Mouse (Mus musculus) heart, adult 2 months (tissue): Measurements from ENCODE around the gene Trim27. TPM values are rescaled to one million over a fixed set of nuclear protein-coding genes. Genes with fewer than 3 reads are reported as not detected.

Experiments
- DNase-seq, 2 experiments: peaks; one replicate each; pipeline ENCODE4 v3.0.0; 2021
- H3K27ac ChIP-seq: fragments of 200-600 bp; 2 replicates; pipeline ENCODE4 v1.8.1; 2022
- H3K27me3 ChIP-seq: fragments of 200-500 bp; 2 replicates; pipeline ENCODE4 v1.6.1; 2012; ENCODE audit warnings: mild to moderate bottlenecking, low read length, inconsistent platforms, mixed read lengths; ENCODE audit not compliant: control insufficient read depth, insufficient read depth
- H3K36me3 ChIP-seq: fragments of 200-500 bp; 2 replicates; pipeline ENCODE4 v1.6.1; 2012; ENCODE audit warnings: low read length, inconsistent platforms; ENCODE audit not compliant: control insufficient read depth, insufficient read depth
- H3K4me1 ChIP-seq: fragments of 200-500 bp; 2 replicates; pipeline ENCODE4 v1.6.1; 2011; ENCODE audit warnings: low read length; ENCODE audit not compliant: control insufficient read depth, insufficient read depth
- H3K4me3 ChIP-seq: fragments of 200-600 bp; 2 replicates; pipeline ENCODE4 v1.8.1; 2022
- H3K79me2 ChIP-seq: fragments of 200-500 bp; replicated peaks from 2 replicates; pipeline ENCODE4 v1.6.1; 2012; ENCODE audit warnings: mild to moderate bottlenecking, inconsistent platforms, low read length, moderate library complexity, mixed read lengths; ENCODE audit not compliant: control insufficient read depth, insufficient read depth
- H3K9ac ChIP-seq: fragments of 200-500 bp; 2 replicates; pipeline ENCODE4 v1.6.1; 2012; ENCODE audit warnings: low read depth, mild to moderate bottlenecking, control low read depth, inconsistent platforms, low read length, mixed read lengths
- CTCF ChIP-seq: fragments of 200-600 bp; IDR thresholded peaks from 2 replicates; pipeline ENCODE4 v1.8.1; 2022; ENCODE audit warnings: antibody characterized with exemption, mild to moderate bottlenecking, moderate library complexity
- EP300 ChIP-seq: fragments of 200-500 bp; IDR thresholded peaks from 2 replicates; pipeline ENCODE4 v1.6.1; 2011; ENCODE audit warnings: low read depth, low read length, control low read depth; ENCODE audit not compliant: insufficient read depth
- POLR2A ChIP-seq: fragments of 200-500 bp; IDR thresholded peaks from 2 replicates; pipeline ENCODE4 v1.6.1; 2011; ENCODE audit warnings: mild to moderate bottlenecking, low read depth, low read length, control low read depth; ENCODE audit not compliant: insufficient read depth
- WGBS: fragments of 180-500 bp; shearing (Covaris S2); methylation state at CpG from one replicate; pipeline ENCODE4 v1.1.7; 2018; 5-methylcytosine and 5-hydroxymethylcytosine counted together
- intact Hi-C: fragments of 180-260 bp; cut with DNase I; formaldehyde crosslinking; loops from one replicate; pipeline ENCODE4 v1.15.1; 2025
- polyA plus RNA-seq: library from polyadenylated mRNA; depleted of rRNA; stranded (reverse); fragments of >200 nt; gene quantifications from 2 replicates; pipeline ENCODE4 v1.2.3, GENCODE M21; 2012
- total RNA-seq, 2 experiments: library from RNA; stranded (reverse); gene quantifications; 2 replicates each; pipeline ENCODE4 v1.2.3; 2021

The Trim27 gene
- total and polyA plus RNA-seq, 3 experiments: 13.5 to 19.8 (median 18.8) TPM

GRCm38 (mm10) chr13:21170431-21171155 lies 8.7 kb upstream of the Trim27 start:
- TF ChIP-seq CTCF (no peak), POLR2A (no peak), EP300 (no peak)
- H3K36me3 ChIP-seq: no peaks in the 10 kb centered on the region
- no peaks in the 10 kb centered on the region for H3K27me3 ChIP-seq
- 77% methylated on average over 17 of the region's 17 CpGs for WGBS
- no peak overlapping the region for H3K27ac ChIP-seq
- H3K4me3 ChIP-seq: no peak overlapping the region; the same call in 1 of the 2 replicates
- intact Hi-C loops: loop anchor here (2.0 to 10.0 kb wide), 5 partner anchors 107 to 1076 kb away; partner anchors contain the start of genes Elmo1 and Zscan26
- no peak for DNase-seq
- H3K4me1 ChIP-seq: no peaks in the 10 kb centered on the region; the same call in 1 of the 2 replicates
- no peak overlapping the region for H3K9ac ChIP-seq
- no peaks in the 10 kb centered on the region for H3K79me2 ChIP-seq

GRCm38 (mm10) chr13:21171156-21171530 lies 8.1 kb upstream of the Trim27 start:
- DNase-seq: no peak
- intact Hi-C loops: loop anchor here (2.0 to 10.0 kb wide), 5 partner anchors 106 to 1076 kb away; partner anchors contain the start of genes Elmo1 and Zscan26
- Histone ChIP-seq H3K27ac (no peak overlapping the region), H3K4me3 (no peak overlapping the region), H3K36me3 (no peaks in the 10 kb centered on the region), H3K79me2 (no peaks in the 10 kb centered on the region), H3K4me1 (no peaks in the 10 kb centered on the region; the same call in 1 of the 2 replicates), H3K27me3 (no peaks in the 10 kb centered on the region), H3K9ac (no peak overlapping the region)
- TF ChIP-seq EP300 (no peak), POLR2A (no peak), CTCF (no peak)
- WGBS: 26% methylated on average over 15 of the region's 15 CpGs

- no peak overlapping the region for H3K27ac ChIP-seq
- H3K4me1 ChIP-seq: no peaks in the 10 kb centered on the region; the same call in 1 of the 2 replicates
- no peaks in the 10 kb centered on the region for H3K36me3 ChIP-seq
- WGBS: 3% methylated on average over 12 of the region's 12 CpGs
- H3K79me2 ChIP-seq: no peaks in the 10 kb centered on the region
- DNase-seq: peak in 1 of 2 experiments; percentile 26
- H3K9ac ChIP-seq: no peak overlapping the region
- H3K4me3 ChIP-seq: peak overlapping the region; percentile 43
- TF ChIP-seq CTCF: peak; percentile 34
- no peak for TF ChIP-seq POLR2A
- no peak for TF ChIP-seq EP300
- no peaks in the 10 kb centered on the region for H3K27me3 ChIP-seq
- intact Hi-C loops: loop anchor here (2.0 to 10.0 kb wide), 7 partner anchors 29 to 1077 kb away; partner anchors contain the start of genes Elmo1 and Zscan26
Measured at GRCm38 (mm10) chr13:21171600-21172150, 7.6 kb upstream of the Trim27 start.

GRCm38 (mm10) chr13:21172241-21173027 lies 6.8 kb upstream of the Trim27 start:
- DNase-seq: peak; percentile 75 to 77
- 1% methylated on average over 16 of the region's 16 CpGs for WGBS
- H3K4me3 ChIP-seq: peak overlapping the region; percentile 43
- H3K27me3 ChIP-seq: no peaks in the 10 kb centered on the region
- TF ChIP-seq EP300 (peak; percentile 77; the same call in 1 of the 2 replicates), CTCF (no peak)
- H3K36me3 ChIP-seq: no peaks in the 10 kb centered on the region
- H3K79me2 ChIP-seq: no peaks in the 10 kb centered on the region
- no peaks in the 10 kb centered on the region; the same call in 1 of the 2 replicates for H3K4me1 ChIP-seq
- H3K9ac ChIP-seq: peak overlapping the region; percentile 20; the same call in 1 of the 2 replicates
- H3K27ac ChIP-seq: peak overlapping the region; percentile 61
- intact Hi-C loops: loop anchor here (2.0 to 10.0 kb wide), 6 partner anchors 28 to 1078 kb away; partner anchors contain the start of genes Elmo1 and Zscan26

- 0% methylated on average over 11 of the region's 11 CpGs for WGBS
- intact Hi-C loops: loop anchor here (2.0 to 10.0 kb wide), 6 partner anchors 28 to 1078 kb away; partner anchors contain the start of genes Elmo1 and Zscan26
Measured at GRCm38 (mm10) chr13:21173072-21173471, 6.2 kb upstream of the Trim27 start.

More at GRCm38 (mm10) chr13:21173072-21173471, 6.2 kb upstream of the Trim27 start:
- Histone ChIP-seq H3K9ac (peak overlapping the region; percentile 25; the same call in 1 of the 2 replicates), H3K36me3 (no peaks in the 10 kb centered on the region), H3K27ac (peak overlapping the region; percentile 61), H3K79me2 (no peaks in the 10 kb centered on the region), H3K4me1 (no peaks in the 10 kb centered on the region; the same call in 1 of the 2 replicates), H3K27me3 (no peaks in the 10 kb centered on the region), H3K4me3 (peak overlapping the region; percentile 39)
- peak; percentile 89 for DNase-seq
- no peak for TF ChIP-seq EP300
- TF ChIP-seq POLR2A: peak; percentile 62
